Mouse (Mus musculus) bone marrow macrophage, adult 2 months (primary cell): ENCODE results near the gene Mettl6.

Source experiments
- CTCF ChIP-seq: IDR thresholded peaks from 2 replicates; pipeline ENCODE4 v1.5.1; 2012; ENCODE audit warnings: low read depth, mild to moderate bottlenecking, low read length, moderate library complexity
- POLR2A ChIP-seq: IDR thresholded peaks from 2 replicates; pipeline ENCODE4 v1.6.1; 2012; ENCODE audit warnings: mild to moderate bottlenecking, low read depth, low read length, borderline replicate concordance

GRCm38 (mm10) chr14:31494975-31495455, at the start of gene Mettl6:
- TF ChIP-seq CTCF (no peak), POLR2A (no peak)
